Mouse (Mus musculus): Measurements from ENCODE around the gene Rasl11b. TPM values are rescaled to one million over a fixed set of nuclear protein-coding genes. Genes with fewer than 3 reads are reported as not detected.
A peak's percentile ranks its signal among the peaks of the same experiment; 100 is the strongest.

Gene Rasl11b
- polyA plus RNA-seq, 1 experiment from 2014 or later, result 149 TPM

GRCm38 (mm10) chr5:74242654-74243053 is 47.6 kb downstream of the Rasl11b start:
- no peak overlapping the region for H3K9ac ChIP-seq
- no peak overlapping the region for H3K4me3 ChIP-seq
- 62% methylated on average over 3 of the region's 3 CpGs for WGBS
- H3K4me1 ChIP-seq, result peaks cover 25% of the 10 kb centered on the region
- no peaks in the 10 kb centered on the region for H3K27me3 ChIP-seq
- no peaks in the 10 kb centered on the region for H3K36me3 ChIP-seq
- no peaks in the 10 kb centered on the region for H3K9me3 ChIP-seq
- no peak for ATAC-seq (ENCODE audit: low FRiP score, low read depth)
- H3K27ac ChIP-seq, result no peak overlapping the region
- no peak overlapping the region for H3K4me2 ChIP-seq (replicated peaks)

GRCm38 (mm10) chr5:74244406-74245019 is 49.4 kb downstream of the Rasl11b start:
- Histone ChIP-seq H3K27ac (no peak overlapping the region), H3K4me2 (replicated peaks) (no peak overlapping the region), H3K36me3 (no peaks in the 10 kb centered on the region), H3K9ac (no peak overlapping the region), H3K4me1 (peaks cover 28% of the 10 kb centered on the region), H3K27me3 (no peaks in the 10 kb centered on the region), H3K9me3 (no peaks in the 10 kb centered on the region), H3K4me3 (no peak overlapping the region)
- ATAC-seq (ENCODE audit: low FRiP score, low read depth), result no peak
- WGBS, result 81% methylated on average over 14 of the region's 14 CpGs

- no peak overlapping the region for H3K27ac ChIP-seq
These were observed 50.6 kb downstream of the Rasl11b start for GRCm38 (mm10) chr5:74245641-74246145.

GRCm38 (mm10) chr5:74246453-74246852 is 51.4 kb downstream of the Rasl11b start:
- Histone ChIP-seq H3K27me3 (no peaks in the 10 kb centered on the region), H3K27ac (no peak overlapping the region; the same call in 1 of the 2 replicates), H3K4me1 (peaks cover 40% of the 10 kb centered on the region), H3K4me3 (no peak overlapping the region), H3K4me2 (replicated peaks) (no peak overlapping the region), H3K9ac (no peak overlapping the region), H3K9me3 (no peaks in the 10 kb centered on the region), H3K36me3 (no peaks in the 10 kb centered on the region)
- peak; percentile 52; the same call in 1 of the 2 replicates for ATAC-seq (ENCODE audit: low FRiP score, low read depth)
- WGBS, result 64% methylated on average over 4 of the region's 4 CpGs

More at GRCm38 (mm10) chr5:74245641-74246145, 50.6 kb downstream of the Rasl11b start:
- Histone ChIP-seq H3K27me3 (no peaks in the 10 kb centered on the region), H3K4me1 (peaks cover 36% of the 10 kb centered on the region), H3K9ac (no peak overlapping the region), H3K36me3 (no peaks in the 10 kb centered on the region), H3K9me3 (no peaks in the 10 kb centered on the region), H3K4me2 (replicated peaks) (no peak overlapping the region), H3K4me3 (no peak overlapping the region)
- 88% methylated on average over 8 of the region's 8 CpGs for WGBS
- no peak for ATAC-seq (ENCODE audit: low FRiP score, low read depth)

GRCm38 (mm10) chr5:74246971-74247370 is 51.9 kb downstream of the Rasl11b start:
- Histone ChIP-seq H3K4me1 (peaks cover 42% of the 10 kb centered on the region), H3K9ac (no peak overlapping the region), H3K4me3 (no peak overlapping the region), H3K27me3 (no peaks in the 10 kb centered on the region), H3K36me3 (no peaks in the 10 kb centered on the region), H3K27ac (no peak overlapping the region; the same call in 1 of the 2 replicates), H3K9me3 (no peaks in the 10 kb centered on the region), H3K4me2 (replicated peaks) (no peak overlapping the region)
- ATAC-seq (ENCODE audit: low FRiP score, low read depth), result no peak
- WGBS, result 72% methylated on average over 3 of the region's 3 CpGs

Other genes starting within 250 kb of the Rasl11b start
- 35.4 and 37.5 TPM in 2 replicates for gene Usp46, start 126.9 kb upstream of the Rasl11b start, polyA plus RNA-seq (2015; fragmentation: Nextera tagmentation; extraction: Ambion mirVana)

Measured in limb, embryonic 13.5 days (tissue).